Mouse (Mus musculus): ENCODE results near the gene Vmn2r92. TPM values are rescaled to one million over a fixed set of nuclear protein-coding genes. Genes with fewer than 3 reads are reported as not detected.
"Not testable (repeated sequence)": the region's sequence is repeated elsewhere in the genome, so short reads cannot be mapped to it uniquely, and the experiment has no call there.

Vmn2r92 gene
- polyA plus RNA-seq (2015; fragmentation: Nextera tagmentation; extraction: Ambion mirVana): not detected in 2 replicates

DNA sequence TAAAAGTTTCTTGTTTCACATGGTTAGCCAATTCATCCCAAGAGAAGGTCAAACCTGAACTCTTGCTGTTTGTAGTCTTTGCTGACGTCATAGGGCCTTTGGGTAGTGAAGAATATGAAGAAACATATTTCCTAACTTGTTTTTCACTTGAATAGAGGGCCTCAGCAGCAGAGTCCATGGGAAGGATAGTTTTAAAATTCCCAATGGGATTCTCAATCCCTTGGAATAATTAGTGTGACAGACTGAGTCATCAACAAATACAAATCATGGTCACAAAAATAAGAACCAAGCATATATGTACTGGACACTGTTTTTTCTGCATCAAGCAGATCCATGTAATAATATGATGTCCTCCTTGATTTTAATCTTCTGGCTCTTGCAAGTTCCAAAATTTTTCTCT is at the start of gene Vmn2r92:
TSS of gene Vmn2r92 (plus strand) at position 301 of the 400 bp plus-strand sequence.
- not testable (repeated sequence) for ATAC-seq (ENCODE audit: insufficient read depth, low FRiP score); H3K4me3 ChIP-seq (replicated peaks; ENCODE audit: low read length); H3K36me3 ChIP-seq (ENCODE audit: control insufficient read depth, insufficient read depth, low read length); H3K9me3 ChIP-seq (replicated peaks; ENCODE audit: control insufficient read depth, low read length); H3K27me3 ChIP-seq (ENCODE audit: control insufficient read depth, insufficient read depth, low read length); H3K4me2 ChIP-seq (ENCODE audit: low read depth, low read length); H3K27ac ChIP-seq (ENCODE audit: low read length); H3K9ac ChIP-seq (ENCODE audit: low read length); H3K4me1 ChIP-seq (ENCODE audit: control insufficient read depth, insufficient read depth, low read length)
- WGBS: 63% methylated on average over 1 of the region's 1 CpGs

DNA sequence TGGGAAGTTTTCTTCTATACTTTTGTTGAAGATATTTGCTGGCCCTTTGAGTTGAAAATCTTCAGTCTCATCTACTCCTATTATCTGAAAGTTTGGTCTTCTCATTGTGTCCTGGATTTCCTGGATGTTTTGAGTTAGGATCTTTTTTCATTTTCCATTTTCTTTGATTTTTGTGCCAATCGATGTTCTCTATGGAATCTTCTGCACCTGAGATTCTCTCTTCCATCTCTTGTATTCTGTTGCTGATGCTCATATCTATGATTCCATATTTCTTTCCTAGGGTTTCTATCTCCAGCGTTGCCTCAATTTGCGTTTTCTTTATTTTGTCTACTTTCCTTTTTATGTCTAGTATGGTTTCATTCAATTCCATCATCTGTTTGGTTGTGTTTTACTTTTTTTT is 49.4 kb upstream of the Vmn2r92 start:
- H3K4me3 ChIP-seq (replicated peaks; ENCODE audit: low read length); H3K36me3 ChIP-seq (ENCODE audit: control insufficient read depth, insufficient read depth, low read length); H3K9ac ChIP-seq (ENCODE audit: low read length); H3K4me1 ChIP-seq (ENCODE audit: control insufficient read depth, insufficient read depth, low read length); H3K4me2 ChIP-seq (ENCODE audit: low read depth, low read length); ATAC-seq (ENCODE audit: insufficient read depth, low FRiP score); H3K9me3 ChIP-seq (replicated peaks; ENCODE audit: control insufficient read depth, low read length); H3K27me3 ChIP-seq (ENCODE audit: control insufficient read depth, insufficient read depth, low read length); H3K27ac ChIP-seq (ENCODE audit: low read length): not testable (repeated sequence)
- 90% methylated on average over 3 of the region's 3 CpGs for WGBS

DNA sequence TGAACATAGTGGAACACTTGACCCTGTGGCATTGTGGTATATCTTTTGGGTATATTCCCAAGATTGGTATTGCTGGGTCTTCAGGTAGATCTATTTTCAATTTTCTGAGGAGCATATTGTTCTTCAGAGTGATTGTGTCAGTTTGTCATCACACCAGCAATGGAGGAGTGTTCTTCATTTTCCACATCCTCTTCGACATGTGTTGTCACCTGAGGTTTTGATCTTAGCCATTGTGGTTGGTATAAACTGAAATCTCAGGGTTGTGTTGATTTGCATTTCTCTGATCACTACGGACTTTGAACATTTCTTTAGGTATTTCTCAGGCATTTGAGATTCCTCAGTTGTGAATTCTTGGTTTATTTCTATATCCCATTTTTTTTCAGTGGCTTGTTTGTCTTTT is 9.5 kb downstream of the Vmn2r92 start:
- H3K36me3 ChIP-seq (ENCODE audit: control insufficient read depth, insufficient read depth, low read length); H3K4me2 ChIP-seq (ENCODE audit: low read depth, low read length); H3K9ac ChIP-seq (ENCODE audit: low read length); H3K4me1 ChIP-seq (ENCODE audit: control insufficient read depth, insufficient read depth, low read length); H3K27ac ChIP-seq (ENCODE audit: low read length); H3K27me3 ChIP-seq (ENCODE audit: control insufficient read depth, insufficient read depth, low read length); ATAC-seq (ENCODE audit: insufficient read depth, low FRiP score); H3K9me3 ChIP-seq (replicated peaks; ENCODE audit: control insufficient read depth, low read length); H3K4me3 ChIP-seq (replicated peaks; ENCODE audit: low read length): not testable (repeated sequence)
- 65% methylated on average over 2 of the region's 2 CpGs for WGBS

DNA sequence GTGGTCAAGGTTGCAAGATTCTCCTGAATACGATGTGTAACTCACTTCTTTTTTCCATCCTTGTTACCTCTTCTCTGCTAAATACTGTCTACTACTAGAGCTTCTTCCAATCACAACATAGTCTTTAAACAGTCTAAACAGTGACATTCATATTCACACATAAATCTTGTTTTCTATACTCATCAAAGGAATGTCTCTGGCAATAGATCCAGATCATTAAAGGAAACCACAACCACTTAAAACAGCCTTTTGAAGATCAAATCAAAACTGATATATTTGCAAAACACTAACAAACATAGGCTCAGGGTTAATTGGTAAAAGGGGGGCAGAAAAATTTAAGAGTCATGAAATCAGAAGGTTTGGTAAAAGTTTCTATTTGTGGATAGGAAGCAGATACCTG is 38.0 kb downstream of the Vmn2r92 start:
- no peaks in the 10 kb centered on the region for H3K9me3 ChIP-seq (replicated peaks; ENCODE audit: control insufficient read depth, low read length)
- no peak overlapping the region for H3K4me3 ChIP-seq (replicated peaks; ENCODE audit: low read length)
- no peaks in the 10 kb centered on the region for H3K36me3 ChIP-seq (ENCODE audit: control insufficient read depth, insufficient read depth, low read length)
- H3K4me1 ChIP-seq (ENCODE audit: control insufficient read depth, insufficient read depth, low read length): no peaks in the 10 kb centered on the region
- 79% methylated on average over 1 of the region's 1 CpGs for WGBS
- H3K4me2 ChIP-seq (ENCODE audit: low read depth, low read length): no peak overlapping the region
- no peak for ATAC-seq (ENCODE audit: insufficient read depth, low FRiP score)
- no peak overlapping the region for H3K27ac ChIP-seq (ENCODE audit: low read length)
- no peak overlapping the region for H3K9ac ChIP-seq (ENCODE audit: low read length)
- no peaks in the 10 kb centered on the region for H3K27me3 ChIP-seq (ENCODE audit: control insufficient read depth, insufficient read depth, low read length)

DNA sequence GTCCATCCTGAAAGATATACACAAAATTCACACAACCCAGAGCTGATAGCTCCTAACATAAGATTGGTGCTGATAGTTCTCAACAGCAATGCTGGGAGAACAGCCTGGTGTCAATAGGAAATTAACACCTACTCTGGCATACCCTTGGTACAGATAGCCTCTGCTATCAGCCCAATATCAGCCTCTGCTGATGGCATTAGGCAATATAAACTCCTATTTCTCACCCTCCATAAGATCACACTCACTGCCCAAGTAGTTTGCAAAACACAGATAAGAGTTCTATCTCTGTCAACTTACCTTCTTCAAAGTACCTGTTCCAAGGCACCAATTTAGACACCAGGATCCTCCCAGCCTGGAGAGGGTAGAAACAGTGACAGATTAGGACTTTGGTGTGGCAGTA is 69.6 kb downstream of the Vmn2r92 start:
- no peak overlapping the region for H3K4me2 ChIP-seq (ENCODE audit: low read depth, low read length)
- no peak overlapping the region for H3K27ac ChIP-seq (ENCODE audit: low read length)
- H3K27me3 ChIP-seq (ENCODE audit: control insufficient read depth, insufficient read depth, low read length): no peaks in the 10 kb centered on the region
- H3K4me3 ChIP-seq (replicated peaks; ENCODE audit: low read length): no peak overlapping the region
- H3K9ac ChIP-seq (ENCODE audit: low read length): no peak overlapping the region
- H3K4me1 ChIP-seq (ENCODE audit: control insufficient read depth, insufficient read depth, low read length): no peaks in the 10 kb centered on the region
- H3K9me3 ChIP-seq (replicated peaks; ENCODE audit: control insufficient read depth, low read length): peaks cover 3% of the 10 kb centered on the region; the same call in 1 of the 2 replicates
- ATAC-seq (ENCODE audit: insufficient read depth, low FRiP score): no peak
- H3K36me3 ChIP-seq (ENCODE audit: control insufficient read depth, insufficient read depth, low read length): no peaks in the 10 kb centered on the region

DNA sequence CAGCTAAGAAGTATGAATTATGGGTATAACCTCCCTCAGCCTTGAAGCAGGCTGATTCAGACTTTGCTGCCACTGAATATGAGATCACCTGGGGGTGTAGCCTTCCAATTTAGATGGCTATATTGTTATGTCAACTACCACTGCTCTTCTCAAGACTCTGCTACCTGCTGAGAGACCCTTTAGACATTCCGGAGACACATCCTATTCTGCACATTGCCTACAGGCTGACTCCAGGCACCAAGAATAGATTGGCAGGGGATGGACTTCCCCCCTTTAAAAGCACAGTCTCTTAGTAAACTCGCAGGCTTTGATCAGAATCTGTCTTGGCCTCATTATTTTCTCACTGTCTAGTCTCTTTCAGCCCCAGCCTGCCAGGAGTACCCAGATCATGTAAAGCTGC is 80.3 kb downstream of the Vmn2r92 start:
- 77% methylated on average over 2 of the region's 2 CpGs for WGBS
- Histone ChIP-seq H3K36me3 (ENCODE audit: control insufficient read depth, insufficient read depth, low read length) (no peaks in the 10 kb centered on the region), H3K4me3 (replicated peaks; ENCODE audit: low read length) (no peak overlapping the region), H3K4me1 (ENCODE audit: control insufficient read depth, insufficient read depth, low read length) (no peaks in the 10 kb centered on the region), H3K9me3 (replicated peaks; ENCODE audit: control insufficient read depth, low read length) (no peaks in the 10 kb centered on the region), H3K4me2 (ENCODE audit: low read depth, low read length) (no peak overlapping the region), H3K27me3 (ENCODE audit: control insufficient read depth, insufficient read depth, low read length) (no peaks in the 10 kb centered on the region), H3K27ac (ENCODE audit: low read length) (no peak overlapping the region), H3K9ac (ENCODE audit: low read length) (no peak overlapping the region)
- ATAC-seq (ENCODE audit: insufficient read depth, low FRiP score): no peak

DNA sequence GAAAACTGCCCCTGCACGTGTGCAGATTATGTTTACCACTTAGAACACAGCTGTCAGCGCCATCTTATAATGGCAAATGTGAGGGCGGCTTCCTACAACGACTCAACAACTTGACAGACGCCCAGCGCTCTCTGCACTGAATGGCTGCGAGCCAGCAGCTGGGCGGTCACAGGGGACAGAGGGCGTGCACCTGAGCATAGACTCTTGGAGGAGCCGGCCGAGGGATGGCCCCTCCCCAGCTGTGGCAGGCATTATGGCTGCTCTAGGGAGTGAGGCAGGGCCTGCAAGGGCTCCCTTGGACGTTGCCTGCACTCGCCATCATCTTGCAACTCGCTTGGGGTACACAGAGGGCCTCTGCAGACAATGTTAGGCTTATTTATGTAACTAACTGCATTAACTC is 85.2 kb downstream of the Vmn2r92 start:
- Histone ChIP-seq H3K9me3 (replicated peaks; ENCODE audit: control insufficient read depth, low read length) (no peaks in the 10 kb centered on the region), H3K4me1 (ENCODE audit: control insufficient read depth, insufficient read depth, low read length) (no peaks in the 10 kb centered on the region), H3K9ac (ENCODE audit: low read length) (no peak overlapping the region), H3K4me2 (ENCODE audit: low read depth, low read length) (no peak overlapping the region), H3K27ac (ENCODE audit: low read length) (no peak overlapping the region), H3K36me3 (ENCODE audit: control insufficient read depth, insufficient read depth, low read length) (no peaks in the 10 kb centered on the region), H3K4me3 (replicated peaks; ENCODE audit: low read length) (no peak overlapping the region), H3K27me3 (ENCODE audit: control insufficient read depth, insufficient read depth, low read length) (no peaks in the 10 kb centered on the region)
- WGBS: 78% methylated on average over 13 of the region's 14 CpGs
- ATAC-seq (ENCODE audit: insufficient read depth, low FRiP score): no peak

Other genes starting within 250 kb of the Vmn2r92 start
- gene Fpr-rs4, start 130.2 kb upstream of the Vmn2r92 start, polyA plus RNA-seq (2015; fragmentation: Nextera tagmentation; extraction: Ambion mirVana): not detected in 2 replicates
- not detected in 2 replicates for gene Vmn2r124, start 102.5 kb upstream of the Vmn2r92 start, polyA plus RNA-seq (2015; fragmentation: Nextera tagmentation; extraction: Ambion mirVana)
- not detected in 2 replicates for gene Vmn2r91, start 66.9 kb upstream of the Vmn2r92 start, polyA plus RNA-seq (2015; fragmentation: Nextera tagmentation; extraction: Ambion mirVana)
- not detected in 2 replicates for gene Vmn2r94, start 125.9 kb downstream of the Vmn2r92 start, polyA plus RNA-seq (2015; fragmentation: Nextera tagmentation; extraction: Ambion mirVana)
- not detected in 2 replicates for gene Vmn2r93, start 146.2 kb downstream of the Vmn2r92 start, polyA plus RNA-seq (2015; fragmentation: Nextera tagmentation; extraction: Ambion mirVana)

Data from stomach, embryonic 16.5 days (tissue).